In the genomic region with DNA sequence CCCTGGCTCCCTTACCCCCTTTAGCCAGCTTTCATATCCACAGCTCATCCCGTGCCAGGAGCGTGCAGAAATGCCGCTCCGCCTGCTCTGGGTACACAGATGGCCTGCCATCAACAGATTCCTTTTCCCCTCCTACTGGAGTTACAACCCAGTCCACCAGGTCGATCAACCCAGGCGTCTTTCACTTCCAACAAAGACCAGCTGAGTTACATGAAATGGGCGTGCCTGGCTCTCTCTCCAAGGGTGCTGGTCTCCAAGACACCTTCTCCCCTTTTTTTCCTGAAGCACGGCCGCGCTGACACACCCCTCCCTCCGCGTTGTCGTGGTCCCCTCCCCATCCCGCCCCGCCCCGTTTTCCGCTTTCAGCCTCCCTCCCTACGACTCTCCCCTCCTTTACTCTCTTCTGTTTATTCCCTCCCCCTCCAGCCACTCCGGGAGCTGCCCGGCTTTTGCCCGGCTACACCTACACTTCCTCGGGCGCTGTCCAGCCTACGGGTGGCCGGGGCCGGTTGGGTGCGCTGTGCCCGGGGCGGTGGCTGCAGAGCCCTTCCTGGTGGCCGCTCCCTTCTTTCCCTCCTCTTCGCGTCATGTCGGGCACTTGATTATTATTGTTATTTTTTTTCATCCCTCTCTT, we compare ENCODE assay signal across 8 mouse cellular contexts. TPM values are rescaled to one million over a fixed set of nuclear protein-coding genes. Genes with fewer than 3 reads are reported as not detected.
DNase-seq lines count a peak whose midpoint lies in the region; ATAC-seq and TF ChIP-seq lines count a peak whose summit lies in the region.

No protein-coding gene starts in this region.

- peak; percentile 53 to 73 for DNase-seq in adrenal gland, adult (ENCODE audit: inconsistent age in 2 of 2, low spot score in 1 of 2)
- no peak for DNase-seq in adrenal gland, adult 8-10 months
- peak; percentile 57 for DNase-seq in adrenal gland, postnatal 25 days
- peak; percentile 60 for DNase-seq in midbrain, postnatal 0 days (ENCODE audit: low spot score)
- no peak for DNase-seq in adipocyte (ENCODE audit: low spot score)

- ATAC-seq in embryonic facial prominence, embryonic 15.5 days (ENCODE audit: insufficient number of reproducible peaks, low FRiP score, low TSS enrichment, low read depth), result peak; percentile 55
- peak; percentile 86 for ATAC-seq in hindbrain, embryonic 13.5 days (ENCODE audit: low FRiP score)
- ATAC-seq in limb, embryonic 15.5 days (ENCODE audit: insufficient number of reproducible peaks, low FRiP score, low TSS enrichment, low read depth), result peak; percentile 55; the same call in 1 of the 2 replicates
- ATAC-seq in midbrain, postnatal 0 days (ENCODE audit: low FRiP score), result peak; percentile 79

- peak overlapping the region; percentile 40 for H3K4me3 ChIP-seq in embryonic facial prominence, embryonic 15.5 days (replicated peaks)
- peak overlapping the region; percentile 63 for H3K4me3 ChIP-seq in hindbrain, embryonic 13.5 days
- H3K4me3 ChIP-seq in limb, embryonic 15.5 days, result peak overlapping the region; percentile 35
- peak overlapping the region; percentile 67 for H3K4me3 ChIP-seq in midbrain, postnatal 0 days (ENCODE audit: low read depth, low read length)

- H3K9me3 ChIP-seq in embryonic facial prominence, embryonic 15.5 days (replicated peaks), result no peaks in the 10 kb centered on the region
- H3K9me3 ChIP-seq in hindbrain, embryonic 13.5 days, result no peaks in the 10 kb centered on the region
- H3K9me3 ChIP-seq in limb, embryonic 15.5 days, result no peaks in the 10 kb centered on the region
- no peaks in the 10 kb centered on the region for H3K9me3 ChIP-seq in midbrain, postnatal 0 days (ENCODE audit: low read length)

- H3K4me2 ChIP-seq in embryonic facial prominence, embryonic 15.5 days (replicated peaks), result peak overlapping the region; percentile 69
- H3K4me2 ChIP-seq in hindbrain, embryonic 13.5 days, result peak overlapping the region; percentile 66
- H3K4me2 ChIP-seq in limb, embryonic 15.5 days, result peak overlapping the region; percentile 69
- H3K4me2 ChIP-seq in midbrain, postnatal 0 days (ENCODE audit: low read depth, low read length, poor library complexity, severe bottlenecking), result peak overlapping the region; percentile 69

- no peak overlapping the region for H3K27ac ChIP-seq in embryonic facial prominence, embryonic 15.5 days (replicated peaks)
- H3K27ac ChIP-seq in hindbrain, embryonic 13.5 days, result peak overlapping the region; percentile 98
- no peak overlapping the region for H3K27ac ChIP-seq in limb, embryonic 15.5 days
- peak overlapping the region; percentile 91 for H3K27ac ChIP-seq in midbrain, postnatal 0 days (ENCODE audit: low read depth, low read length)

- no peak overlapping the region for H3K9ac ChIP-seq in embryonic facial prominence, embryonic 15.5 days
- peak overlapping the region; percentile 87 for H3K9ac ChIP-seq in hindbrain, embryonic 13.5 days
- no peak overlapping the region for H3K9ac ChIP-seq in limb, embryonic 15.5 days
- H3K9ac ChIP-seq in midbrain, postnatal 0 days (replicated peaks; ENCODE audit: low read length, poor library complexity, severe bottlenecking), result peak overlapping the region; percentile 83

- under 1% methylated on average over 33 of the region's 33 CpGs for WGBS in embryonic facial prominence, embryonic 15.5 days
- under 1% methylated on average over 33 of the region's 33 CpGs for WGBS in hindbrain, embryonic 13.5 days
- WGBS in limb, embryonic 15.5 days, result 2% methylated on average over 33 of the region's 33 CpGs
- WGBS in midbrain, postnatal 0 days, result 1% methylated on average over 33 of the region's 33 CpGs

- no peaks in the 10 kb centered on the region for H3K36me3 ChIP-seq in embryonic facial prominence, embryonic 15.5 days
- H3K36me3 ChIP-seq in hindbrain, embryonic 13.5 days, result no peaks in the 10 kb centered on the region
- no peaks in the 10 kb centered on the region for H3K36me3 ChIP-seq in limb, embryonic 15.5 days
- H3K36me3 ChIP-seq in midbrain, postnatal 0 days (ENCODE audit: insufficient read depth, low read length), result no peaks in the 10 kb centered on the region

- H3K4me1 ChIP-seq in embryonic facial prominence, embryonic 15.5 days, result peaks cover 16% of the 10 kb centered on the region
- H3K4me1 ChIP-seq in hindbrain, embryonic 13.5 days (replicated peaks), result peaks cover 35% of the 10 kb centered on the region
- H3K4me1 ChIP-seq in limb, embryonic 15.5 days, result peaks cover 12% of the 10 kb centered on the region
- H3K4me1 ChIP-seq in midbrain, postnatal 0 days (ENCODE audit: insufficient read depth, low read length), result peaks cover 10% of the 10 kb centered on the region; the same call in 1 of the 2 replicates

- peaks cover 20% of the 10 kb centered on the region for H3K27me3 ChIP-seq in embryonic facial prominence, embryonic 15.5 days
- 0 out of 2 replicates have a peak, but pooled peaks cover 3% of the 10 kb centered on the region for H3K27me3 ChIP-seq in hindbrain, embryonic 13.5 days
- H3K27me3 ChIP-seq in limb, embryonic 15.5 days, result peaks cover 20% of the 10 kb centered on the region
- H3K27me3 ChIP-seq in midbrain, postnatal 0 days (ENCODE audit: insufficient read depth, low read length), result no peaks in the 10 kb centered on the region

- TF ChIP-seq CTCF in midbrain, postnatal 0 days (IDR thresholded peaks at IDR 0.05), result no peak

RNA-seq across cellular contexts. Expression of a gene that starts 53.6 kb away (rescaled TPM):
- 10 to 100 TPM in 2 of 4 experiments, 1 to 10 TPM in 2; 5.8 to 20.3 (median 11.7) TPM for total RNA-seq in adrenal gland, adult 8-10 months (2022)
- total RNA-seq in adrenal gland, postnatal 25 days (2021), result 3.0 and 4.6 TPM in 2 replicates
- polyA plus RNA-seq in embryonic facial prominence, embryonic 15.5 days (2015; fragmentation: Nextera tagmentation; extraction: Ambion mirVana), result 2.0 and 3.2 TPM in 2 replicates
- polyA plus RNA-seq in hindbrain, embryonic 13.5 days (2015; fragmentation: Nextera tagmentation; extraction: Ambion mirVana), result 31.2 and 33.5 TPM in 2 replicates
- 0.45 and 1.3 TPM in 2 replicates for polyA plus RNA-seq in limb, embryonic 15.5 days (2015; fragmentation: Nextera tagmentation; extraction: Ambion mirVana)
- total RNA-seq in midbrain, postnatal 0 days (2014; rRNA removed), result 208 and 225 TPM in 2 replicates
- 74.9 and 79.0 TPM in 2 replicates for polyA plus RNA-seq in midbrain, postnatal 0 days (2015; fragmentation: Nextera tagmentation; extraction: Ambion mirVana)

Comparison
In these comparisons a context has a peak if more than half of its experiments do, and no peak if none do; other contexts are left out.
1. DNase-seq: peak in adrenal gland, adult (2 of 2), adrenal gland, postnatal 25 days (single experiment) and midbrain, postnatal 0 days (single experiment); none in adrenal gland, adult 8-10 months (single experiment) and adipocyte (single experiment).
2. H3K27ac ChIP-seq: peak in hindbrain, embryonic 13.5 days (single experiment) and midbrain, postnatal 0 days (single experiment); none in embryonic facial prominence, embryonic 15.5 days (single experiment) and limb, embryonic 15.5 days (single experiment).
3. H3K9ac ChIP-seq: peak in hindbrain, embryonic 13.5 days (single experiment) and midbrain, postnatal 0 days (single experiment); none in embryonic facial prominence, embryonic 15.5 days (single experiment) and limb, embryonic 15.5 days (single experiment).
4. Peak in every context shown above with its lines, with median percentiles within 50 percentile points of each other: ATAC-seq, H3K4me2 ChIP-seq and H3K4me3 ChIP-seq.